Mouse (Mus musculus): ENCODE measurements around the gene Mta2.

Mta2 gene

GRCm38 (mm10) chr19:8928689-8929223 lies 12.9 kb upstream of the Mta2 start:
- DNase-seq (ENCODE audit: extremely low read depth, insufficient read length, low spot score) = no peak

GRCm38 (mm10) chr19:8929224-8930088 lies 12.2 kb upstream of the Mta2 start, which contains the start of the genes Rom1 and Eml3:
Rom1 (minus strand) TSS chr19:8929356.
Eml3 (plus strand) TSS chr19:8929552.
- DNase-seq (ENCODE audit: extremely low read depth, insufficient read length, low spot score) = peak; percentile 92

GRCm38 (mm10) chr19:8930117-8930516 lies 11.6 kb upstream of the Mta2 start:
- DNase-seq (ENCODE audit: extremely low read depth, insufficient read length, low spot score) = no peak

- DNase-seq (ENCODE audit: extremely low read depth, insufficient read length, low spot score) = no peak
Measured at GRCm38 (mm10) chr19:8930771-8931170, 10.9 kb upstream of the Mta2 start.

DNA sequence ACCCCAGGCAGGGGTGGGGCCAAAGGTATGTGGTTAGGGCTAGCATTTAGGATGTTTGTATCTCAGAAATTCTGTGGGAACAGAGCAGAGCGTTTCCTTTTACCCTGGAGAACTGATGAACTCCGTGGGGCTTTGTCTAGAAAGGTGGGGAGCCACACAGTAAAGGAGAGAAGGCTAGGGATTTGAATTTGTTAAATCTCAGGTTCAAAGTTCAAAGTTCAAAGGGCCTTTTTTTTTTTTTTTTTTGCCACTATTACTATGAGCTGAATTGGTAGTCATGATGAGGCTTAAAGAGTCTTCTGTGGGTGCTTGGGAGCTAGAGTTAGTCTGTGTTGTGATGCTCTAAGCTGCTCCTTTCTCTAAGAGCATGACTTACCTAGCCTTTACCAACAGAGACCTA lies 4.9 kb upstream of the Mta2 start:
- DNase-seq (ENCODE audit: extremely low read depth, insufficient read length, low spot score) = no peak

- DNase-seq (ENCODE audit: extremely low read depth, insufficient read length, low spot score) = no peak
Measured at GRCm38 (mm10) chr19:8940526-8941133, 1.0 kb upstream of the Mta2 start.

GRCm38 (mm10) chr19:8941136-8941514 lies 550 bp upstream of the Mta2 start:
- DNase-seq (ENCODE audit: extremely low read depth, insufficient read length, low spot score) = no peak

DNA sequence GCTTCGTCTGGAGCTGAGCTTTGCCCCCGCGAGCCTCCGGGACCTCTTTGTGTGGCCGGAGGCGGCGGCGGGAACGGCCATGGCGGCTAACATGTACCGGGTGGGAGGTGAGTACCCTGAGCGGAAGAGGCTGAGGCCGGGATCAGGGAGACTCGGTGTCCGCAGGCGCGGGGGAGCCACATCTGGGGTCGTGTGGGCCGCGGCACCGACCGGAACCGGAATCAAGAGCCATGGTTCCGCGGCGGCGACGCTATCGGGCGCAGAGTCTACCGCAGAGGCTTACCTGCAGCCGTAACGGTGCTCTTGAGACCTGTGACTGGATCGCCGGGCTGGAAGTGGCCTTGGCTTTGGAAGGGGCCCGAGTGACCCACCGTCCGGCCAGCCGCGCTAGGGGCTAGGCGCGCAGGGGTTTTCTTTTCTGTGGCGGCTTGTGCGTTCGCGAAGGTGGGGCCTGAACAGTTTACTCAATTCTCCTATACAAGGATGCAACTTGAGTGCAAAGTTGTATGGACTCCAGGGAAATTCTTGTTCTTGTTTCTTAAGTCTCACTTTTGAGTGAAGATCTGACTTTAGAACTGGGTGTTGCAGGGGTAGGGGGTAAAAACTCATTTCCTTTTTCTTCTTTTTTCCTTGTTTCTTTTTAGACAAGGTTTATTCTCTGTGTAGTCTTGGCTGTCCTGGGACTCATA lies 745 bp downstream of the Mta2 start:
- DNase-seq (ENCODE audit: extremely low read depth, insufficient read length, low spot score) = peak; percentile 72

- no peak for DNase-seq (ENCODE audit: extremely low read depth, insufficient read length, low spot score)
Measured at GRCm38 (mm10) chr19:8943047-8943446, 1.4 kb downstream of the Mta2 start.

GRCm38 (mm10) chr19:8944062-8944461 lies 2.4 kb downstream of the Mta2 start:
- DNase-seq (ENCODE audit: extremely low read depth, insufficient read length, low spot score) = no peak

- no peak for DNase-seq (ENCODE audit: extremely low read depth, insufficient read length, low spot score)
Measured at GRCm38 (mm10) chr19:8944750-8945149, 3.1 kb downstream of the Mta2 start.

- DNase-seq (ENCODE audit: extremely low read depth, insufficient read length, low spot score) = no peak
Measured at GRCm38 (mm10) chr19:8945251-8945650, 3.6 kb downstream of the Mta2 start.

GRCm38 (mm10) chr19:8946929-8947328 lies 5.3 kb downstream of the Mta2 start:
- DNase-seq (ENCODE audit: extremely low read depth, insufficient read length, low spot score) = no peak

- no peak for DNase-seq (ENCODE audit: extremely low read depth, insufficient read length, low spot score)
Measured at GRCm38 (mm10) chr19:8950190-8950589, 8.5 kb downstream of the Mta2 start.

DNA sequence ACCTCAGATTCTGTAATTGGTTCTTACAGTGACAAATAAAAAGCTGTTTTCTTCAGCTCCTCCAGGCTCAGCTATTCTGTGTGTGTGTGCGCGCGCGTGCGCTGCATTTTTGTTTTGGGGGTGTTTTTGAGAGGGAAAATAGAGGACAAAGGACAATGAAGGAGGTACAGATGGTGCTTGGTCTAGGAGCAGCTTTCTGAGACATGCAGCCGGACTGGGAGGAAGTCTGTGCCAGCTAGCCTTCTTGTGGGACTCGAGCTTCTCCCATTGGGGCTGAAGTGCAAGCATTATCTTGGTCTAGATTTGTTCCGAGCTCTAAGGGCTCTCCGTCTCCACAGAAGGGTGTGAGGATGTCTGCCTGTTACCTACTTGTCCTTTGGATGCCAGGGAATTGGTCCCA lies 10.6 kb downstream of the Mta2 start:
- no peak for DNase-seq (ENCODE audit: extremely low read depth, insufficient read length, low spot score)

DNA sequence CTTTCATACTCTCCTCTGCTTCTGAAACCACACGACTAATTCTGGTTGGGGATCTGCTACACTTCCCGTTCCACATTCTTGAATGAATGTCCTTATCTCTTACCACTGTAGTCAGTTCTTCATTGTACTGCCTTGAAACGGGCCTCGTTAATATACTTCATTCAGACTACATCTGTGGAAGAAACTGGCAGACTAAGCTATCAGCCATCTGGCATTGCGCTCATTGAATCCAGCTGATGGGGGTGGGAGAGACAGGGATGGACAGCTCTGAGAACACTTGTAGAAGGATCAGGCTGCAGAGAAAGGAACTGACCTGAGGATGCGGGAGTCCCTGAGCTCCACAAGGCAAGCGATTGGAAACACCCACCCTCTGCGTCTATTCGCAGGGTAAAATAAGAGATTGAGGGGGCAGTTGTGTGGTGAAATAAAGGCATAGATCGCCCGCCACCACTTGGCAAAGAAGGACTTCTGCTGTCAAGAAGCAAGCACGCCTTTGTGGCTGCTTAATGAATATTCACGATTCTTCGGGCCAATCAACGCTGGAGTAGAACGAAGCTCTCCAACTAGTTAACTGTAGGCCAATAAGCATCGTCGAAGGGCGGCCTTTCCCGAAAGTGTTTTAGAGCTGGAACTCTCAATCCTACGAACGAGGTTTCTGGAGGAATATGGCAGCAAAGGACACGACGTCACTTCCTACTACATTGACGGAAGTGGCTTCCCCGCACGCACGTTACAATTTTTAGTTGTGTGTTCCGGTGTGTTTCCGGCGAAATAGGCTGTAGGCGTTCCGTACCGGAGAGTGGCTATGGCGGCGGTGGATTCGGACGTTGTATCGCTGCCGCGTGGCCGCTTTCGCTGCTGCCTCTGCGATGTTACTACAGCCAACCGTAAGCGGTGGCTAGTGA lies 11.7 kb downstream of the Mta2 start, which contains the start of gene Tut1:
TSS of gene Tut1 (plus strand) at position 713 of the 905 bp plus-strand sequence.
- DNase-seq (ENCODE audit: extremely low read depth, insufficient read length, low spot score) = peak; percentile 84

- no peak for DNase-seq (ENCODE audit: extremely low read depth, insufficient read length, low spot score)
Measured at GRCm38 (mm10) chr19:8954171-8954570, 12.5 kb downstream of the Mta2 start.

DNA sequence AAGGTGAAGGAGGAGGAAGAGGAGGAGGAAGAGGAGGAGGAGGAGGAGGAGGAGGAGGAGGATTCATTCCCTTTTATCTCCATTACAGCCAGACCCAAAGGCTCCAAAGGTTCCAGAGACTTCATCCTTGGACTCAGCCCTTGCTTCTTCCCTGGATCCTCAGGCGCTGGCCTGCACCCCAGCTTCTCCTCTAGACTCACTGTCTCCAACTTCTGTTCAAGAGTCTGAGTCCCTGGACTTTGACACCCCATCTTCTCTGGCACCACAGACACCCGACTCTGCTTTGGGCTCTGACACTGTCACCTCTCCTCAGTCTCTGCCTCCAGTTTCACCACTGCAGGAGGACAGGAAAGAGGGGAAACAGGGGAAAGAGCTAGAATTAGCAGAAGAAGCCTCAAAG lies 20.6 kb downstream of the Mta2 start:
- DNase-seq (ENCODE audit: extremely low read depth, insufficient read length, low spot score) = no peak

DNA sequence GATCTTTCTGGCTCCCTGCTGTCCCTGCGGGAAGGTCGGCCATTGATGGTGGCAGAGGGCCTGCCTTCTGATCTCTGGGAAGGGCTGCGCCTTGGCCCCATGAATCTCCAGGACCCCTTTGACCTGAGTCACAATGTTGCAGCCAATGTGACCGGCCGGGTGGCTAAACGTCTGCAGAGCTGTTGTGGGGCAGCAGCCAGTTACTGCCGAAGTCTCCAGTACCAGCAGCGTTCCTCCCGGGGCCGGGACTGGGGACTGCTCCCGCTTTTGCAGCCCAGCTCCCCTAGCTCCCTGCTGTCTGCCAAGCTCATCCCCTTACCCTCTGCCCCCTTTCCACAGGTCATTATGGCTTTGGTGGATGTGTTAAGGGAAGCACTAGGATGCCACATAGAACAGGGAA lies 23.4 kb downstream of the Mta2 start:
- DNase-seq (ENCODE audit: extremely low read depth, insufficient read length, low spot score) = no peak

DNA sequence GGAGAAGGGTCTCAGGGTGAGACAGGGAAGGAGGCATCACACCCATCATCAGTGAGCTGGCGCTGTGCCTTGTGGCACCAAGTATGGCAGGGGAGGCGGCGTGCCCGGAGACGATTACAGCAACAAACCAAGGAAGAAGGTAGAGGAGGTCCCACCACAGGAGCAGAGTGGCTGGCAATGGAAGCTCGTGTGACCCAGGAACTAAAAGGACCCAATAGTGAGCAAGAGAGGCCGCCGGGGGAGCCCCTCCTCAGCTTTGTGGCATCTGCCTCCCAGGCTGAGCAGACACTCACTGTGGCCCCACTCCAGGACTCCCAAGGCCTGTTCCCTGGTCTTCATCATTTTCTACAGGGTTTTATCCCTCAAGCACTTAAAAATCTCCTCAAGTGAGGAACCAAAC lies 24.1 kb downstream of the Mta2 start:
- DNase-seq (ENCODE audit: extremely low read depth, insufficient read length, low spot score) = no peak
